Mouse (Mus musculus) naive thymus-derived CD4-positive, alpha-beta T cell, adult 2 months (primary cell): ENCODE measurements around the gene Ms4a2.

Experiments used
- DNase-seq: peaks from one replicate; pipeline ENCODE4 v3.0.0-alpha.2; 2011; ENCODE audit warnings: low read depth

Ms4a2 gene

GRCm38 (mm10) chr19:11623551-11623950 lies at the start of gene Ms4a2:
Ms4a2 (minus strand) TSS chr19:11623719.
- DNase-seq = no peak

GRCm38 (mm10) chr19:11661562-11661961 lies 38.0 kb upstream of the Ms4a2 start:
- no peak for DNase-seq

GRCm38 (mm10) chr19:11660459-11660858 lies 36.9 kb upstream of the Ms4a2 start, which contains the start of gene Oosp2:
Oosp2 (minus strand) TSS chr19:11660559.
- DNase-seq = no peak

GRCm38 (mm10) chr19:11659142-11659541 lies 35.6 kb upstream of the Ms4a2 start:
- no peak for DNase-seq

- no peak for DNase-seq
Observed at GRCm38 (mm10) chr19:11649564-11649963, 26.0 kb upstream of the Ms4a2 start.

GRCm38 (mm10) chr19:11646166-11646565 lies 22.6 kb upstream of the Ms4a2 start:
- DNase-seq = no peak

- no peak for DNase-seq
Observed at GRCm38 (mm10) chr19:11640732-11641131, 17.2 kb upstream of the Ms4a2 start, which contains the start of gene Ms4a3. Ms4a3 (minus strand) TSS chr19:11640851.

GRCm38 (mm10) chr19:11639038-11639437 lies 15.5 kb upstream of the Ms4a2 start:
- no peak for DNase-seq

GRCm38 (mm10) chr19:11635572-11635971 lies 12.1 kb upstream of the Ms4a2 start:
- DNase-seq = no peak

GRCm38 (mm10) chr19:11634330-11634729 lies 10.8 kb upstream of the Ms4a2 start:
- DNase-seq = no peak

- no peak for DNase-seq
Observed at GRCm38 (mm10) chr19:11633732-11634131, 10.2 kb upstream of the Ms4a2 start.

GRCm38 (mm10) chr19:11625231-11625630 lies 1.7 kb upstream of the Ms4a2 start:
- no peak for DNase-seq

- DNase-seq = no peak
Observed at GRCm38 (mm10) chr19:11624800-11625199, 1.3 kb upstream of the Ms4a2 start.

GRCm38 (mm10) chr19:11617983-11618382 lies 5.5 kb downstream of the Ms4a2 start:
- DNase-seq = no peak

- DNase-seq = no peak
Observed at GRCm38 (mm10) chr19:11614805-11615204, 8.7 kb downstream of the Ms4a2 start.

- DNase-seq = no peak
Observed at GRCm38 (mm10) chr19:11613776-11614443, 9.6 kb downstream of the Ms4a2 start.

GRCm38 (mm10) chr19:11613084-11613483 lies 10.4 kb downstream of the Ms4a2 start:
- DNase-seq = no peak

- DNase-seq = no peak
Observed at GRCm38 (mm10) chr19:11612293-11612692, 11.2 kb downstream of the Ms4a2 start.

- peak; percentile 77 for DNase-seq
Observed at GRCm38 (mm10) chr19:11611541-11611945, 12.0 kb downstream of the Ms4a2 start.

GRCm38 (mm10) chr19:11608172-11608571 lies 15.3 kb downstream of the Ms4a2 start:
- DNase-seq = peak; percentile 82

- DNase-seq = no peak
Observed at GRCm38 (mm10) chr19:11604603-11605002, 18.9 kb downstream of the Ms4a2 start, which contains the start of gene Ms4a6d. Ms4a6d (minus strand) TSS chr19:11604849.

- peak; percentile 87 for DNase-seq
Observed at GRCm38 (mm10) chr19:11602026-11602425, 21.5 kb downstream of the Ms4a2 start.

GRCm38 (mm10) chr19:11601349-11601748 lies 22.2 kb downstream of the Ms4a2 start:
- DNase-seq = peak; percentile 45

- DNase-seq = peak; percentile 58
Observed at GRCm38 (mm10) chr19:11589891-11590449, 33.5 kb downstream of the Ms4a2 start.
